Mouse (Mus musculus) erythroblast, embryonic 14.5 days (primary cell): ENCODE results near the gene Zscan21.

Source experiments
- GATA1 ChIP-seq: IDR thresholded peaks from 2 replicates; pipeline ENCODE4 v1.6.1; 2012; ENCODE audit warnings: low read length, inconsistent platforms, mixed read lengths
- TAL1 ChIP-seq: IDR thresholded peaks from 3 replicates; pipeline ENCODE4 v1.6.1; 2012; ENCODE audit warnings: low read length, inconsistent platforms, mixed read lengths

DNA sequence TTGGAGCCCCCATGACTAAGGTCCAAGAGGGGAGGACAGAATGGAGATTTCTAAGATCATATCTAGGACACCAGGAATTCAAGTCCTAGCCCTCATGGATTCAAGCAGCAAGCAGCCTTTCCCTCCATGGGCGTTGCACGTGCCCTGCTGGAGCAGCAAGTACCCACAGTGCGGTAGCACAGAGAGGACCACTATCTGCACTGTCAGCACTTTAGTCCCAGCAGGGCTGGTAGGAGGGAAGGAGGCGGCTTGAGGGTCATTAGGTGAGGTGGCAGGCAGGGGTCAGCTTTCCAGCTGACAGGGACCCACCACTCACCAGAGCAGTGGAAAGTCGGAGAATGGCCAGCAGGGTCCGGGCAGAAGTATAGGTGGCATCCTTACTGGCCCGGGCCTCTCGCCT is 48.9 kb downstream of the Zscan21 start:
- TF ChIP-seq TAL1: no peak
- TF ChIP-seq GATA1: no peak
